Mouse (Mus musculus) heart, adult 11 months (tissue): ENCODE measurements around the gene Tubb4b.

ENCODE experiments used
- DNase-seq: peaks from one replicate; pipeline ENCODE4 v3.0.0; 2022

The Tubb4b gene

GRCm38 (mm10) chr2:25184496-25184895 is 40.0 kb downstream of the Tubb4b start:
- peak; percentile 79 for DNase-seq

DNA sequence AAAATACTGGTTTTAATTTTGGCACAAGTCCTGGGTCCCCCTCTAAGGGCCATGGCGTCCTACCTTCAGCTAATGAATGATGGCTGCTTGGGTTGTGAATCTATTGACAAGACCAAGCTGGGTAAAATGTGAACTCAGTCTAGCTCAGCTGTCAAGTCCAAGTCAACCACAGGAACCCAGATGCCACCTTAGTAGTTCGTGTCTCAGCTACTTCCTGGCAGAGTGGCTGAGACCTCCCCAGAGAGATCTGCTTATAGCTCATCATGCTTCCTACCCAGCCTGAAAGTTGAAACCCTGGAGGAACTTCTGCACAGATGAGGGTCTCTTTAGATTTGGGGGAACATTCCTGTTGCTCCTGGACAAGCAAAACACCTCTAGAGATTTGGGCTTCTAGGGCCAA is 41.2 kb downstream of the Tubb4b start:
- DNase-seq, result peak; percentile 88

GRCm38 (mm10) chr2:25182664-25183063 is 41.8 kb downstream of the Tubb4b start:
- peak; percentile 92 for DNase-seq

GRCm38 (mm10) chr2:25181891-25182397 is 42.6 kb downstream of the Tubb4b start:
- peak; percentile 83 for DNase-seq

GRCm38 (mm10) chr2:25180973-25181890 is 43.3 kb downstream of the Tubb4b start:
- DNase-seq, result peak; percentile 96

GRCm38 (mm10) chr2:25180478-25180903 is 44.0 kb downstream of the Tubb4b start, which contains the start of gene Nrarp:
Nrarp (plus strand) TSS chr2:25180758.
- peak; percentile 100 for DNase-seq

DNA sequence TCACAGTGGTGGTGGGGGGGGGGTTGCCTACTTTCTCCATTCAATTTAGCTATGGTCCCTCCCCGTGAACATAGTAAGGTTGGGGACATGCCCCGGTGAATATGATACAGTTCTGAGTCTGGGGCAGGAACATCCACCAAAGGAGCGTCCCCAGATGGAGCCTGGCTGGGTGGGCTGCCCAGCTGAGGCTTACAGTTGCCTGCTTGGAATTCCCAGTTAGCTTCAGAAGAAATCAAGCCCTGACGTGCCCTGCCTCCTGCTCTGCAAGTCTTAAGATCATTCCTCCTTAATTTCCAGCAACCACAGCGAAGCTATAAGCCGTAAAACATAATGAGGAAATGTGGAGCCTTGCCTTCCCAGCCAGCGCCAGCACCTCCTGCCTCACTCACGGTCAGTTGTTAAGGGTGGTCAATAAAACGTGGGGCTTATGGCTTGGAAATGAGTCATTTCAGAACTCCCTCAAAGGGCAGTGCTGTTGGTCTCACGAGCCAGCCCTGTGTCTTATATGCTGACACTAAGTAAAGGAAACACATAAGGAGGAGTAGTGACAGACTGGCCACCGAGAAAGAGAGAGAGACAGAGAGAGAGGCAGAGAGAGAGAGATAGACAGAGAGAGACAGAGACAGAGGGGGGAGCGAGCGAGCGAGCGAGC is 44.8 kb downstream of the Tubb4b start:
- DNase-seq, result peak; percentile 82

DNA sequence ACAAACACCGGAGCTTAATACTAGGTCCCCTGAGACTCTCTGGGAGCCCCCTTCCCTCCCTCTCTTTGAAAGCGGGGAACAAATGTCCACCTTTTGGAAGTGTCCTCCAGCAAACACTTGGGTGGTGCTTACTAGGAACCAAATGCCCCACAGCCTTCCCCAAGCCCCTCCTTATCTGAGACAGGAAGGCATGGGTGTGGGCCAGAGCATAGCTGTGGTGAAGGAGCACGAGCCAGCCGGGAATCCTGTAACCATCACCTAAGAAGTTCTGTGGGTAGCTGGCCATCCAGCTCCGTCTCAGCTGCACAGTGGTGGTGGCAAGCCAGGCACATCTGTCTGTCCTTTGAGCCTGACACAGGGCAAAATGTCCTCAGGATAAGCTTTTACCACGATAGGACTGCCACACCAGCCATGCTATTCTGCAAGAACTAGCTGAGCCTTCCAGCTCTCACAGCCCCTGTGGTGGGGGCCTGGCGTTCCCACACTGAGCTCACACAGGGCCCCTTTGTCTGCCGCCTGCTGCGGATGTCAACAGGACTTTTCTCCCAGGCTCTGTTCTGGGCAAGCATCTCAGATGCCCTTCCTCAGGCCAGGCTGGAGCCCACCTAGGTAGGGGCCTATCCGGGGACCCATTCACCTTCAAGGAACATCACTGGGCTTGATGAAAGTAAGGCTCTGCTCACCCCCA is 46.1 kb downstream of the Tubb4b start:
- peak; percentile 96 for DNase-seq

DNA sequence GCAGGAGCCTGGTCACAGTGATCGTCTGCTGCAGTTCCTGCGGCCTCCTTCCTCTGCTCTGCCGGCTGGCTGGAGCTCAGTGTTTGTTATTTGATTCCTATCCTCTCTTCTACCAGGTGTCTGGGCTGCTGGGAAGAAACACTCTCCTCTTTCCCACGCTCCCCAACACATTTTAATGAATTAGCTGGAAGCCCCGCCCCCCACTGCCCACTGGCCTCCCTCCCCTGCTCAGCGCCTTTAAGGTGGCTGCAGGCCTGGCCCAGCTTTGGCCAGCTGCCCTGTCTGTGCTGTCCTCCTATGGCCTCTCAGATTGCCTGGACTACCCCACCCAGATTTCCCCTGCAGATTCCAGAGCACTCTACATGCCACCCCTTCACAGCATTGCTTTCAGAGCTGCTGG is 46.8 kb downstream of the Tubb4b start:
- DNase-seq, result peak; percentile 98

DNA sequence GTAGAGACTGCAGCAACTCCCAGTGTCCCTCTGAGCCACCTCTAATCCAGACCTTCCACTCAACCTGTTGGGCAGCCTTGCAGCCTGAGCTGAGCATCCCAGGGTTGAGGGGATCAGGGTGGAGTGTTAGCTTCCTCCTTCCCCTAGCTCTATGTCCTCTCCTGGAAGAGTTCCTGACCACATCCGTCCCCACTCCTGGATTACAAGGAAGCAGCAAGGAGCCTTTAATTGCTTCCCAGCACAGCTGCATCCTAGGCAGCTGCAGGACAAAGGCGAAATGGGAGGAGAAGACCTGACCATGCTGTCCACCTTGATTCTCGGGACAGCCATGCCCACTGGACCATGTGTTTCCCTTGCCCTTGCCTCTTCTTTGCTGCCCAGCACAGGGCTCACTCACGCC is 47.4 kb downstream of the Tubb4b start:
- DNase-seq, result peak; percentile 97

- peak; percentile 98 for DNase-seq
These were observed 47.9 kb downstream of the Tubb4b start for GRCm38 (mm10) chr2:25176573-25176972.

DNA sequence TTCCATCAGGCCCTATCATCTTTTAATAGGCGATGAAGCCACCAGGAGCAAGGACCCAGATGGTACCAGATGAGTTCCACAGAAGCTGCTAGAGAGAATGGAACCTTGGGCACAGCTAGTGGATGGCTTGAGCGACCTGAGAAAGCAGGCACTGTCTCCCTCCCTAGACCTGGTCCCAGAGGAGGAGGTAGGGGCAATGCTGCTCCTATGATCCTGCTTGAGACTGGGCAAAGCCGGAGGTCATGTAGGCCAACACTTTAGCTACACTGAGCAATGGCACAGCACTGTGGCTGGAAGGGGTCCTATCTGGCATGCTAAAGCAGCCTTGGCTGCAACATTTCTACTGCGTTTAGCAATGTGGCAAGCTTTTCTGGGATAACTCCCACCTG is 48.8 kb downstream of the Tubb4b start:
- DNase-seq, result peak; percentile 80

DNA sequence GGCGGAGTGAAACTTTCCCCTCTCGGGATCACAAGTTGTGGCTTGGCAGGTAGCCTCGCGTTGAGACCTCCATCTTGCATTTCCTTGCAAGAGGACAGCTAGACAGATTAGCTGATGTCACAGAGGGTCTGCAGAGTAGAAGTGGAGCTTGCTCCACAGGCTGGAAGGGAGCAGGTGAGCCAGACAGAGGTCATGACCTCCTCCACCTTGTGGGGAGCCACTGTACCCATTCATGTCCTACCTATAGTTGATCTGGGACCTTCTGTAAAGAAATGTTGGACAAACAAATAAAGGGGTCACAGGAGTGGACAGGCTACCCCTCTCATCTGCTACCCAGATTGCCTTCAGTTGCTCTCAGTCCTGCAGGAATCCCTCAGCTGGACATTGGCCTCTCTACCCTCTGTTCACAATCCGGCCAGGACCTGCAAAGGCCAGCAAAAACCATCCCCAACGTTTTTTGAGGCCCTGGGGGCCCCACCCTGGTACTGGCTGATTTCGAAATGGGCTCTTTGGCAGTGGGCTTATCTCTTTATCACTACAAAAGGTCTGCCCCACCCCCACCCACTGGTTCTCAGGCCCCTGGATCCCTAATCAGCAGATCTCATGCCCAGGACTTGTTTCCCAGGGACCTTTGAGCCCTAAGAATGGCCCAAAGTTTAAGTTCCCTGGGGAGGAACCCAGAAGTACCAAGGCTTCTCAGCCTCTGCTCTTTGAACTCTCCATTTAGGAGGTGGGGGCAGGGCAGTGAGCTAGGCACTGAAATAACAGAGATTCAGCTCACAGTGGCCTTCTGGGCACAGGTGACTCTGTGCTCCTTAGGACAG is 49.4 kb downstream of the Tubb4b start:
- DNase-seq, result peak; percentile 86

DNA sequence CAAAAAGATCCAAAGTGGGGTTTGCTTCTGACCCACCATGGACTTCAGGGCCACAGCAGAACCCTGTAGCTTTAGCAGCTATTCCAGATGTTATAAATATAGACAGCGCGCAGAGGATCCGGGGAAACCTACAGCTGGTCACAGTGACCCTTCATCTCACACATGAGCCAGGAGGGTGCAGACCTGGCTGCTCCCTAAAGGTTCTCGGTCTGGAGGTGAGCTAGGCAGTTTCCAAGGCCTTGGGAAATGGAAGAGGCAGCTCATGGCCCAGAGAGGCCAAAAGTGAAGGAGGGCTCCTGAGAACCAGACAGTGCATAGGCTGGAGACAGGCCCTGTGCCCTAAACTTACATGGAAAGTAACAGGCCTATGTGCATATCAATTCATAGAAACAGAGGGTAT is 50.7 kb downstream of the Tubb4b start:
- DNase-seq, result peak; percentile 82

GRCm38 (mm10) chr2:25172629-25173028 is 51.9 kb downstream of the Tubb4b start:
- peak; percentile 87 for DNase-seq
